Mouse (Mus musculus) c-Kit-positive CD71-negative TER-119-negative erythroid progenitor cells, embryonic 14.5 days (primary cell): ENCODE results near the gene Mta2.
A peak's percentile ranks its signal among the peaks of the same experiment; 100 is the strongest.

Experiments
- DNase-seq: peaks from one replicate; pipeline ENCODE4 v3.0.0-alpha.2; 2013; ENCODE audit warnings: low read depth

The Mta2 gene

DNA sequence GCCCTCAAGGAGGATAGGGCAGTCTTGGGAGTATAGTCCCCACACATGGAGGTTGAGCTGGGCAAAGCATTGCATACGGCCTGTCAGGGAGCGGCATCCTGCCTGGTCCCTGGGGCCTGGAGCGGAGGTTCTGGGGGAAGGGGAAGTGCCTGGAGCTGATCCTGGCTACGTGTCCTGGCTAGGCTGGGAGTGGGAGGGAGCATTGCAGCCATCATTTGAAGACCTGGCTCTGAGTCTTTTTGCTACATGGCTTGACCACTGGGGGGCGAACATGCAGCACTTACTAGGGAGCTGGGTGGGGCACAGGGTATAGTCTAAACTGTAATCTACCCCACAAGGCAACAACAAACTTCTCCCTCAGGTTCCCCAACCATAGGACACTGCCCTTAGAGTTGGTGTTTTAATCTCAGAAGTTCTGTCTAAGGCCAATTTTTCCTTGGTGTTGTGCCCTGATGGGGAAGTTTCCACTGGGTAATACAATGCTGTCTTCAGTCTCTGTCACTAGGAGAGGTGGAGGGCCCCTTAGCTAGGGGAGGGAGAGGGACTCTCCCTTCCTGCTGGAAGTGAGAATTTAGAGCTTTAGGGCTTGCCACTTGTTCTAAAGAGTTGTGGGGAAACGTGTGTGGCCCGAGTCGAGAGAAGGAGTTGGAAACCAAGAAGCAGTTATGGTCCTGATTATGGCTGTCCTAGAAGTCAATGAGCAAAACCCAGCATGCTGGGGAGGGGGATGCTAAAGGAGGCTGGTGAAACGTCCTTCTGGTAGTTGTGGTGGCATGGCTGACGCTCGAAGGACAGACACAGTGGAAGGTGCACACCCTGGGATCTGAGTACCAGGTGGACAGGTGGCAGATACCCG is 51.3 kb downstream of the Mta2 start:
- peak; percentile 79 for DNase-seq

DNA sequence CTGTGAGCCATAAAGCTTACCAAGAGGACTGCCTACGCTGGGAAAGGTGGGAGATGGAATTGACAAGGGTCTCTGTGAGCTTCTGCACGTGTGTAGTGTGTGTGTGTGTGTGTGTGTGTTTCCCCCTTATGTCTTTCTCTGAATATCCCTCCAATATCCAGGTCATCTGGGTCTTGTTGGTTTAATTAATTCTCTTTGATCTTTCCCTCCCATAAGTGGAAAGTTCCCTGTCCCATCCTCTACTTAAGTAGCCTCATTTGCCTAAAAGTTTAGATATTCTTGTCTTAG is 51.9 kb downstream of the Mta2 start:
- no peak for DNase-seq

DNA sequence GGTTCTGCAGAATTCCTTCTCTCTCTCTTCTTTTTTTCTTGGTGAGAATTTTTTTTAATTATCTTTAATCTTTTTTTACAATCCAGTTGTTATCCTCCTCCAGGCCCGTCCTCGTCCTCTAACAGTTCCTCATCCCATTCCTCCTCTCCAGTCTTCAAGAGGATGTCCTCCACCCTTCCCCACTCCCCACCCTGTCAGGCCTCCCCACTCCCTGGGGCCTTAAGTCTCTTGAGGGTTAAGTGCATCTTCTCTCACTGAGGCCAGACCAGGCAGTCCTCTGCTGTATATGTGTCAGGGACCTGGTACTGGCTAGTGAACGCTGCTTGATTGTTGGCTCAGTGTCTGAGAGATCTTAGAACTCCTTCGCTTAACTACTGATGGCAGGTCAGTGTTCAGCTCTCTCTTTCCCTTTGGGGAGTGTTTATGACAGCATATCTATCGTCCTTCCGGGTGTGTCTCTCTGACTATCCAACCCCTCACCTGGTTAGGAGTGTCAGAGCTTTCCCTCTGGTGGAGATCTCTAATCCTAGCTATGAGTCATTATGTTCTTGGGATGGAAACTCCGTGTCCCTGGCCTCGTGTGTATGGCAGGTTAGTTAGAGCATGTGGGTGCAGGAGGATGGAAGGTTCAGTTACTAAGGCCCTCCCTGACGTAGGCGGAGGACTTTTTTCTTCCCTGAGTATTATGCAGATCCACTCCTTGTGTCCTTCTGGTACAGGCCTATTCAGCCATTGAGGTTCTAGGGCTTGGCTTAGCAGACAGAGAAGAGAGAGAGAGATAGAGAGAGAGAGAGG is 53.3 kb downstream of the Mta2 start:
- no peak for DNase-seq

DNA sequence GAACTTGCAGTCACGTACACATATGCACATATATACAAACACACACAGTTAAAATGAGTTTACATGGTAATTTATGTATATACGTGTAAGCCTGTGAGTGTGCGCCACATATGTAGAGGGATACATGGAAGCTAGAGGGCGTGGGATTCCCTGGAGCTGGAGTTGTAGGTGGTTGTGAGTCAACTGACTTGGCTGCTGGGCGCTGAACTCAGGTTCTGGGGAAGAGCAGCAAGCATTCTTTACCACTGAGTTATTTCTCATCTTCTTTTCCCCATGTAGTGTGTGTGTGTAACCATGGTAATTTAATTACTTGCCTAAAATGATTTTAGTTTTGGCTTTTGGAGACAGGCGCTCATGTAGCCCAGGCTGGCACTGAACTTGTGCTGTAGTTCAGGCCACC is 54.9 kb downstream of the Mta2 start:
- DNase-seq: no peak

DNA sequence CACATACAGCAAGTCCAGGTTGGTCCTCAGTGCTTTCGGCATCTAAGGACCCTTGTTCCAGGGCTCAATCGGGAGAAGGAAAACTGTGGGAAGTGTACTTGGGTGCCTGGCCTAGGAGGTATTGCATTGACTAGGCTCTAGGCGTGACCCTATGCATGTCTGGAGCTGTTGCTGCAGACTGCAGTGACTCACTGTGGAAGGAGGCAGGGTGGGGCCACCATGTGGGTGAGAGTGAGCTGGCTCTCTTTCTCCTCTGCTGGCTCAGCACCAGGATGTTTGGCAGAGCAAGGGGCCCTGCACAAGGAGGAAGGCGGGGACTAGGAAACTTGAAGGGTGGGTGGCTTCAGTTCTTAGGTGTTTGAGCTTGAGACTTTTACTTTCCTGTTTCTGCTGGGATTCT is 55.9 kb downstream of the Mta2 start:
- peak; percentile 69 for DNase-seq

DNA sequence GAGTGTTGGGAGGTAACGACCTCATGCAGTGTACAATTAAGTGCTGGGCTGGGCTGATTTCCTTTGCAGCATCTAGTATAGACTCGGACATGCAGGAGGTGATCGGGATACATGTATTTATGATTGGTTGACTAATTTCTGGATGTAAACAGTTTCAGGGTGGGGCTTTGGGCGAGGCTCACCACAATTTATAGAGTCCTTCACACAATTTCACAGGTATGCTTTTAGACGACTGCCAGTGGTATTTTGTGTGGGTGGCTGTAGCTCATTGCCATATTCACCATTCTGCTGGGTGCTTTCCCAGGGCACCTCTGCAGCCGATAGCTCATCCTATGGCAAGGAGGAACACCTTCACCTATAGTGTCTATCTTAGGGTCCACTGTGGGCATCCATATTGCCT is 56.9 kb downstream of the Mta2 start:
- DNase-seq: no peak

DNA sequence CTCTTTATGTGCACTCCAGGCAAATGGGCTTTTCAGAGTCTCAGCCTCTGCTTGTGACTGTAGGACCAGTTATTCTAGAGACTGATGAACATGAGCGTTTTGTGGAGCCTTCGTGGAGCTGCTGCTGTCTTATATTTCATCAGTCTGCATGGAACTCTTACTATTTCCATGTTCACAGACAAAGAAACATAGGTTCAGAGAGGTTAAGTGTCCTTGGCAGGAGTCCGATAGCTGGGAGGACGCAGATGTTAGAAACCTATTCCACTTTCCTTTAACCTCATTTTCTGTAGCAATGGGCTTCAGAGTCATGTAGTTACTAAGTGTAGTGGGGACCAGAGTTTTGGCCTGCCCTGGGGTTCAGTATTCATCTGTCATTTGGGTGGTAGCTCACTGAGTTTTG is 57.5 kb downstream of the Mta2 start:
- no peak for DNase-seq
